Mouse (Mus musculus): ENCODE data around the gene Kirrel3. TPM values are rescaled to one million over a fixed set of nuclear protein-coding genes. Genes with fewer than 3 reads are reported as not detected.

Gene Kirrel3
- total RNA-seq, 1 experiment from 2014 or later: not detected

DNA sequence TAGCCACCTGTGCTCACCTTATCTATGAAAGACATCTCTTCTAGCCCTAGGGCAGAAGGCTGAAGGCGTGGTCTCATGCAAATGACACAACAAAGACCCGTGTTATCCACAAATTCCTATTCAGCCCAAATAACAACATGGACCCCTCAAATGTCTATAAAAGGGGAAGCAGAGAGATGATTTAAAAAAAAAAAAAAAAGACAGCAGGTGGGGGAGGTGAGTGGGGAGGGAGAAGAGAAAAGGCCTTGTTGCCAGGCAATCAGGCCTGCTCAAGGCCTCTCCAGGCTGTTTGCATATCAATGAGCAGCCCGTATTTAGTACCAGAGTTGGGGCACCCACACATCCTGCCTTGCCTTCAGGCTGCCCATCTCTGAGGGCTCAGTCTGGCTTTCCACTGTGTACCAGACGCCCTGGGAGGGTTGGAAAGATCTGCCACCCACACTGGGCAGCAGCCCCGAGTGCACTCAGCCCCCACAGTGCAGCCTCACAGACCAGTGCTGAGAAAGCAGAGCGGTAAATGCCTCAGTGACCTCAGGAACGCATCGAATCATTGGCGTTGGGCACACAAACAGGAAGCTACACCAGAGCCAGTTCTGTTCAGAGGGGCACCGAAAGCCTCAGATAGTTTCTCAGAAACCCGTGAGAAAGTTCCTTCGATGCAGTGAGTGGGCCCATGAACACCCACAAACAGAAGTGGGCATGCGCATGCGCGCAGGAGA lies 510.1 kb downstream of the Kirrel3 start:
- ATAC-seq (replicated peaks; ENCODE audit: low read depth, poor library complexity, severe bottlenecking): peak; percentile 23; the same call in 1 of the 2 replicates

DNA sequence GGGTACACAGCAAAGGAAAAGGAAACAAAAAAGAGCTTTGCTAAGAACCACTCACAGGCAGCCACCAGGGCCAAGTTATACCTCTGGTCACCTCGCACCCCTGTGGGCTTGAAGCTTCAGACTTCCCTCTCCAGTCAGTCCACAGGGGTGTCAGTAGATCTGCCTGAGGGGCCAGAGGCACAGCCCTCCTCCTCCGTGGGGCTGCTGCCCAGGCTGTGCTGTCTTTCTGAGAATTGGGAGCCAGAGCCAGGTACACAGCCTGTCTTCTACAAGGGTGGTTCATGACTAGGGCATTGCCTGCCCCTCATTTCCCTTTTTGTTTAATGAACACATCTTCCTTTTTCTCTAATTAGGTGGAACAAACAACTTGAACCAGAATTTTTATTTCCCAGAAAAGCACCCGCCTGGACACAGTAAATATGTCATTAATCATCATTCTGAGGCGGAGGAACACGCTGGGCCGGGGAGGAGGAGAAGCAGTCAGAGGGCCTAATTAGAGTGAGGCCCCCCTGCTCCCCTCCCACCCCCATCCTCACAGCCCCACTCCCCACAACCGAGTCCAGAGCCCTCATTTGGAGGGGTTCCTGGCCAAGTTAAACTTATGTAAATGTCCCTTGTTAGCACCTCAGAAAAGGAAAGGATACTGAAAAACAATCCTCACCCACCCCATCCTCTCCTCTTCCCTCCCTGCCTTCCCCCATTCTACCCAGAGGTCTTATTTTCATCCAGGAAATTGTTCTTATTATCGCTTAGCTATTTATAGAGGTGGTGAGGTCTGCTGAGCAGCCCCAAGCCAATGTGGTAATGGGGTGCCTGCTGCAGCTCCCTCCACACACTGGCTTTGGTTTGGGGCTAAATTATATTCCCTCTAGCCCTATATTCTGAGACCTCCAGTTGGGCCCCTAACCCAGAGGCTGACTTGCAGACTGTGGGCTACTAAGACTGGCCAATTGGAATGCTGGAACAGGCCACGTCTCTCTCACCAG lies 512.5 kb downstream of the Kirrel3 start:
- ATAC-seq (replicated peaks; ENCODE audit: low read depth, poor library complexity, severe bottlenecking): peak; percentile 70

GRCm38 (mm10) chr9:35004113-35004512 lies 518.4 kb downstream of the Kirrel3 start:
- ATAC-seq (replicated peaks; ENCODE audit: low read depth, poor library complexity, severe bottlenecking): no peak

- ATAC-seq (replicated peaks; ENCODE audit: low read depth, poor library complexity, severe bottlenecking): no peak
Observed at GRCm38 (mm10) chr9:35007697-35008341, 522.1 kb downstream of the Kirrel3 start.

DNA sequence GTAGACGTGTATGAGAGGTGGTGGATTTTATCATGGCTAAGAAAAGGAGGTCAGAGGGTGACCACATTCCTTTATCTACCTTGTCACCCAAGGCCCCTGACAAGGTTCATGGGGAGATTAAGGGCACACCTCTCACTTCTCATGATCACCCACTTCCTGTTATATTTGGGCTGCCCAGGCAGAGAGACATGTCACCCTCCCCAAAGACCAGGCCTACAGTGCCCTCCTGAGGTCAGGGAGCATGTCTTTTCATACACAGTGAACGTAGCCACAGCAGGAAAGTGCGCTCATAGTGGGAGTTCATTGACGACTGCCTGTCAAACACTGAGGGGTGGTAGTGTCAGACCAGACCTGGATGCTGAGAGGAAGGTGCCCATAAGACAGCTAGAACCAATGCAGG lies 531.1 kb downstream of the Kirrel3 start:
- peak; percentile 78 for ATAC-seq (replicated peaks; ENCODE audit: low read depth, poor library complexity, severe bottlenecking)

DNA sequence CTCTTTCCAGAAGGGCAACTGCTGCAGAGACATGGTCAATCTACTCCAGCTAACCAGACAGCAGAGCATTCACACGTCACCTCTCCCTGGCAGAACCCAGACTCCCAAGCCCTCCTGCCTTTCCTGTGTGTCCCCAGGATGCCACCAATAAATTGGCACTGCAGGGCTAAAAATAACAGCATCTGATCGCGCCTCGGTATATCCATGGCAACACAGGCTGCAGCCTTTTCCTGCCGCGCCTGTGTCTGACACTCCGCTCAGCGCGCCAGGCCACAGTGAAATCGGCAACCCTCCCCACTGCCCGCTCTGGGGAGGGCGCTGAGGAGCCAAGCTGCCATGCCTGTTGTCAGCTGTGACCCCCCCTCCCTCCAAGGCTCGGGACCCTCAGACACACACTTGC lies 531.9 kb downstream of the Kirrel3 start:
- peak; percentile 51 for ATAC-seq (replicated peaks; ENCODE audit: low read depth, poor library complexity, severe bottlenecking)

- ATAC-seq (replicated peaks; ENCODE audit: low read depth, poor library complexity, severe bottlenecking): 0 out of 2 replicates have a peak, but pooled peaks have one; percentile 11
Observed at GRCm38 (mm10) chr9:35018056-35018455, 532.4 kb downstream of the Kirrel3 start.

DNA sequence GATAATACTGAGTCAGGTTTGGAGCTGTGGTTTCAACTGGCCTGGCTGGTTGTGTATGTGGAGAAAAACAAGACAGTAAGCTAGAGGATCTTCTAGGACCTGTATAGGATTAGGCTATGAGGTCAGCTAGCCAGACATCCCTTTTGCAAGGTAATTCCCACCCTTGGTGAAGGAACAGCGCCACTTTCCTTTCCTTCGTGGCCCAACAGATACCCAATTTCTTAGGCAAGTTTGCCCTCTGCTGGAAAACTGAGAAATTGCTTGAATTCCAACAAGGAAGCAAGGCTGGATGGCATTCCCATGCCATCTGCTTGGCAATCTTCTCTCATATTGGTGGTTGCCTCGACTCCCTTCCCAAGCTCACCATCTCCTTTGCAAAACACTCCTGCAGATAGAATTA lies 533.7 kb downstream of the Kirrel3 start:
- no peak; the same call in 1 of the 2 replicates for ATAC-seq (replicated peaks; ENCODE audit: low read depth, poor library complexity, severe bottlenecking)

- ATAC-seq (replicated peaks; ENCODE audit: low read depth, poor library complexity, severe bottlenecking): no peak
Observed at GRCm38 (mm10) chr9:35020015-35020653, 534.4 kb downstream of the Kirrel3 start.

GRCm38 (mm10) chr9:35021744-35022143 lies 536.0 kb downstream of the Kirrel3 start:
- ATAC-seq (replicated peaks; ENCODE audit: low read depth, poor library complexity, severe bottlenecking): no peak

GRCm38 (mm10) chr9:35024591-35025496 lies 539.1 kb downstream of the Kirrel3 start:
- ATAC-seq (replicated peaks; ENCODE audit: low read depth, poor library complexity, severe bottlenecking): no peak

DNA sequence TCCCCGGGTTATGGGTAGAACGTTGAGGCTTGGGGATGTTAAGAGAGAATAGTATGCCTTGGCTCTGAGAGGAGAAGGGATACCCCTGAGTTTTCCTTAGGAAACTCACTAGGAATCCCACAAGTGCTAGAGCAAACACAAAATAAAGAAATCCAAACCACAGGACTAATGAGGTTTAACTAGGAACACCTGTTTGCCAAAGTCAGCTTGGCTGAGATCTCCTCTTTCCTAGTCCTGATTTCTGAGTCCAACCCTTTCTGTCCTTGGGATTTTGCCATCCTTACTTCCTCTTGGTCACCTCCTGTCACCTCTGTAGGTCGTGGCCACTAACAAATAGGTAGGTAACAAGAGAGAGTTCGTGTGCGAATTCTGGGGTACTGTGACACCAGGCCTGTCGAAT lies 540.6 kb downstream of the Kirrel3 start:
- ATAC-seq (replicated peaks; ENCODE audit: low read depth, poor library complexity, severe bottlenecking): no peak

GRCm38 (mm10) chr9:35026897-35027311 lies 541.2 kb downstream of the Kirrel3 start:
- ATAC-seq (replicated peaks; ENCODE audit: low read depth, poor library complexity, severe bottlenecking): no peak

DNA sequence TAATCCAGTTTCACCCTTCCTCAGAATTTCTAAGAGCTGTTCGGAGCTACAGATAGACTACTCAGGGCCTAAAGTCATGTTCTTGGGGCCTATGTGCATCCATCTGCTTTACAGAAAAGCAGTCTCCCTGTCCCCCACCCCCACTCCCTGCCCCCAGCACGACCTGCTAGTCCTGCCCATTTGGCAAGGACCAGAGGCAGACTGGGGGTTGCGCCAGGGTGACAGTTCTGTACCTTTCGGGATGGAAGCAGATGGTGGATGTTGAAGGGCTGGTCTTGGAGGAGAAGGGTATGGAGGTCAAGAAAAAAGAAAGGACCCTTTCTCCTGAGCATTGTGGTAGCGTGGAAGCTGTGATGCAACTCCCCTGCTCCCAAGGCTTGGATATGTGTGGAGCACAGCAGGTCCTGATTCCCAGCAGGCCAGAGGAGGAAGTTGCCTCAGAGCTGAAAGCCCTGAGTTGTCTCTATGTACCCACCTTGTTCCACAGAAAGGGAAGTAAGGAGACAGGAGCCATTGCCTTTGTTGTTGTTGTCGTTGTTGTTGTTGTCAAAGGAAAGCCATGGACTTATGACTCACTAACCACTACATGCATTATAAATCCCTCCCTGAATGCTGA lies 541.8 kb downstream of the Kirrel3 start:
- ATAC-seq (replicated peaks; ENCODE audit: low read depth, poor library complexity, severe bottlenecking): no peak

DNA sequence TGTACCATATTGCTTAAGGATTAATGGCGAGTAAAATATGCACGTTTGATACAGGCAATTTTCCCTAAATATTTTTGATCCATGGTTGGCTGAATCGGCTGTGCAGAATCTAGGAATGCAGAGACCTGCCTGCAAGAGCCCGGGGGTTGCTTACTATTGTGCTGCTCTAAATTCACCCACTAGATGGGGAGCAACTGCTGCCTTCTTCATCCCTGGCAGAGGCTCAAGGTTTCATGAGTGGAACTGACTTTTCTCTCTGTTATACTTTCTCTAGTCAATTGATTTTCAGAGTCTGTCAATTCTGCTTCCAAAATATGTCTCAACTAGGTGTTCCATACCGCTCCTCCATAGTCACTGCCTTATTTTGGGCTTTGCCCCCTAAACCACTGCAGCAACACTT lies 545.1 kb downstream of the Kirrel3 start:
- ATAC-seq (replicated peaks; ENCODE audit: low read depth, poor library complexity, severe bottlenecking): 0 out of 2 replicates have a peak, but pooled peaks have one; percentile 41

DNA sequence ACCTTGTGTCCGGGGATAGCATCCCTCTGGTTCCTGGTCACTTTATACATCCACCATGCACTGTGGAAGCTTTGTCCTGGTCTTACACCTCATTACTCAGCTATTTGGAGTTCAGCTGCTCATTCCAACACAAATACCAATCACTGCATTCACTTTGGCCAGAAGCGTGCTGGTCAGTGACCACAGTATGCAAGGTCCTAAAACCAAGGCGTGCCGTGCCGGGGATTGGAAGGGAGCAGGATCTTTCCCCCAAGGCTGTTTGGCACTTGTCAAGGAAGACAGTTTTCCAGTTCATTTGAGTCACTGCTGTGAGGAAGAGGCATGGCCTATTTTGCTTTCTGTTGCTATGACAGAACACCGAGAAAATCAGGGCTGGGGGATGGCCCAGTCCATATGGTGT lies 546.8 kb downstream of the Kirrel3 start:
- no peak for ATAC-seq (replicated peaks; ENCODE audit: low read depth, poor library complexity, severe bottlenecking)

- no peak for ATAC-seq (replicated peaks; ENCODE audit: low read depth, poor library complexity, severe bottlenecking)
Observed at GRCm38 (mm10) chr9:35035074-35035473, 549.4 kb downstream of the Kirrel3 start.

DNA sequence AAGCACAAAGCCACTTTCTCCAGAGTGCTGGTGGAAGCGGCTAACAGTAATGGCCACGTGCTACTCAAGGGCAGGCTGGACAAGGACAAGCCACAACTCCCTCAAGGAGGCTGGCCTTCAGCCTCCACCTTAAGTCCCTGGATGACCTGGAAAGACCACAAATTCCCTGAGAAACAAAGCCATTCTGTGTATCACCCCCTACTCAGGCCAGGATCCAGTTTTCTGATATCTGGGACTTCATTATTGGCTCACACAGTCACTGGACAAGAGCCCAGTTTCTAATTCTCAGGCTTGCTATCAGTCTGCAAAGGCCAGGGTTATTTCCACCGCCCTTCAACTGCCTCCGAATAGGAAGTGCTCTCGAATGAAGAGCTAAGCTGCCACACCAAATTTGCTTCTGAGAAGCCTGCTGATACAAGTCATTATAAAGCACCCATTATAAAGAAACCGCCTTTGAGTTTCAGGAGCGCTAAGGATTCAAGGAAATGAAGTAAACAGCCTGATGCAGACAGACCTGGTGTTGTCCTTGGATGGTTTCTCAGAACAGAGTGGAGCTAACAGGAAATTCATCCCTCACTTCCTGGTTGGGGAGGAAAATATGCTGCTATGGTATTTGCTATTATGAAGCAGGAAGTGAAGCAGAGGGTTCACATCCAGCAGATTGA lies 553.4 kb downstream of the Kirrel3 start:
- ATAC-seq (replicated peaks; ENCODE audit: low read depth, poor library complexity, severe bottlenecking): peak; percentile 37
